26 mouse cellular contexts compared by ENCODE assay signal in the genomic region with DNA sequence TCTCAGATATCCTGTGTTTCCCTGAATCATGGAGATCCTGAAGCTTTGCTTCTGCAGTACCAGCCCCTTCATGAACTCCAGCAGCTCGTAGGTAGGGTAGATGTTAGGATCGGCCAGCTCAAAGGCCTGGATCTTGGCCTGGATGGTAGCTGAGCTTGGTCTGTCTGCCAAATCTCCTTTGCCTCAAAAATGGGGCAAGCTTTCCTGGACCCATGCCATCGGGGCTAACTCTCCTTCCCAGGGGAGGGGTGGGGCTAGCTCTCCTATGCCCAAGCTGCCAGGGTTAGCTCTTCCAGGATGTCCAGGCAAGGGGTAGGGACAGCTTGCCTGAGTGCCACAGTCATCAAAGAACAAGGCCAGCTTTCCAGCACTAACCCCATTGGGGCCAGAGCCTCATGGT. TPM values are rescaled to one million over a fixed set of nuclear protein-coding genes. Genes with fewer than 3 reads are reported as not detected.
A peak's percentile ranks its signal among the peaks of the same experiment; 100 is the strongest.
DNase-seq lines count a peak whose midpoint lies in the region; ATAC-seq and TF ChIP-seq lines count a peak whose summit lies in the region.
"Had no signal": no experiment of that assay in that cellular context is flagged by ENCODE, and none has a peak within 500 bp of the region (broad histone marks: within the 10 kb centered on the region; RNA-seq: fewer than 3 reads in every experiment).

No protein-coding gene starts in this region.

- TF ChIP-seq CTCF in kidney, adult 2 months (conservative IDR thresholded peaks at IDR 0.05; ENCODE audit: insufficient read depth, insufficient read length, low read depth, low read length), result no peak

- no peak for ATAC-seq in cerebellum, adult (ENCODE audit: insufficient number of reproducible peaks, low FRiP score, low TSS enrichment)
- ATAC-seq: forebrain, embryonic 14.5 days; midbrain, embryonic 13.5 days had no signal

- no peaks in the 10 kb centered on the region for H3K36me3 ChIP-seq in kidney, adult 2 months (ENCODE audit: control insufficient read depth, insufficient read depth, low read length)
- H3K36me3 ChIP-seq: embryonic facial prominence, embryonic 15.5 days; hindbrain, embryonic 10.5 days; limb, embryonic 13.5 days; liver, embryonic 13.5 days; midbrain, embryonic 13.5 days had no signal

- H3K4me1 ChIP-seq in kidney, adult 2 months (ENCODE audit: control insufficient read depth, insufficient read depth, low read length), result no peaks in the 10 kb centered on the region
- H3K4me1 ChIP-seq: embryonic facial prominence, embryonic 15.5 days; hindbrain, embryonic 10.5 days; limb, embryonic 13.5 days; liver, embryonic 13.5 days; megakaryocyte, embryonic 14.5 days; midbrain, embryonic 13.5 days had no signal

- no peaks in the 10 kb centered on the region for H3K27me3 ChIP-seq in kidney, adult 2 months (replicated peaks; ENCODE audit: control insufficient read depth, insufficient read depth, low read length)
- H3K27me3 ChIP-seq: embryonic facial prominence, embryonic 15.5 days; limb, embryonic 13.5 days; liver, embryonic 13.5 days; midbrain, embryonic 13.5 days had no signal

- no peak overlapping the region for H3K4me3 ChIP-seq in kidney, adult 2 months (ENCODE audit: insufficient read depth, low read depth, low read length)
- H3K4me3 ChIP-seq: embryonic facial prominence, embryonic 15.5 days; hindbrain, embryonic 10.5 days; limb, embryonic 13.5 days; liver, embryonic 13.5 days; megakaryocyte, embryonic 14.5 days; midbrain, embryonic 13.5 days had no signal

- no peak overlapping the region for H3K27ac ChIP-seq in kidney, adult 2 months (ENCODE audit: insufficient read depth, low read depth, low read length)
- H3K27ac ChIP-seq: embryonic facial prominence, embryonic 15.5 days; hindbrain, embryonic 10.5 days; limb, embryonic 13.5 days; liver, embryonic 13.5 days; midbrain, embryonic 13.5 days had no signal

- peak; percentile 2 for DNase-seq in cerebellum, adult 9-11 months
- DNase-seq in kidney, adult 2 months, result peak; percentile 1
- no peak for DNase-seq in kidney, adult 9 months
- DNase-seq in right cerebral cortex, postnatal 4 days, result peak; percentile 6
- no peak for DNase-seq in right cerebral cortex, postnatal 14 days
- no peak for DNase-seq in thymus, postnatal 36 days
- DNase-seq in embryo, embryonic 11 days, result no peak
- DNase-seq: cerebellum, adult 11 months; kidney, adult 18-20 months; kidney, postnatal 14 days; layer of hippocampus, postnatal 36 days; liver, embryonic 13.5 days; lung, embryonic 14.5 days; thymus, adult 2 months had no signal

- TF ChIP-seq POLR2A in kidney, adult 2 months (IDR thresholded peaks at IDR 0.05; ENCODE audit: low read depth, low read length), result no peak

- 92% methylated on average over 3 of the region's 3 CpGs for WGBS in kidney, adult 2 months

RNA-seq across cellular contexts. Expression of gene Gm6268, which starts 18.1 kb away (rescaled TPM):
- polyA plus RNA-seq in kidney, adult 2 months (2012; rRNA removed), result not detected in 2 replicates
- polyA plus RNA-seq: embryonic facial prominence, embryonic 15.5 days; forebrain, embryonic 14.5 days; frontal cortex, adult 2 months; heart, embryonic 11.5 days; heart, postnatal 0 days; hindbrain, embryonic 10.5 days; limb, embryonic 13.5 days; liver, embryonic 13.5 days; lung, embryonic 14.5 days; midbrain, embryonic 13.5 days; spleen, adult 2 months; stomach, embryonic 14.5 days; thymus, adult 2 months had no signal

Comparison
In these comparisons a context has a peak if more than half of its experiments do, and no peak if none do; other contexts are left out.
1. DNase-seq: peak in cerebellum, adult 9-11 months (single experiment), kidney, adult 2 months (single experiment) and right cerebral cortex, postnatal 4 days (single experiment); none in kidney, adult 9 months (single experiment), right cerebral cortex, postnatal 14 days (single experiment), thymus, postnatal 36 days (0 of 2) and embryo, embryonic 11 days (single experiment).